Mouse (Mus musculus) MEL (cell line): ENCODE measurements at regions not wholly inside any gene's neighbourhood (a gene's known extent, or its start where the extent isn't known, plus 50 kb on each side); places are given as distances from the start of the nearest gene placed in this dataset.

ENCODE experiments used
- DNase-seq: peaks from one replicate; pipeline ENCODE4 v3.0.0; 2011; ENCODE audit warnings: low read depth, low spot score
- H3K27ac ChIP-seq: 2 replicates; pipeline ENCODE4 v1.5.1; 2012; ENCODE audit warnings: low read depth, mild to moderate bottlenecking, control low read depth, low read length, moderate library complexity; ENCODE audit not compliant: control insufficient read depth
- H3K27me3 ChIP-seq, 2 experiments: fragments of 150-350 bp in 1 of 2; sonication (generic) in 1 of 2; 2 replicates each; pipeline ENCODE4 v1.6.1; 2012; ENCODE audit warnings: low read length in 2 of 2, mild to moderate bottlenecking in 2 of 2, improper control_type of control experiment in 1 of 2, moderate library complexity in 1 of 2; ENCODE audit not compliant: insufficient read depth in 2 of 2, control insufficient read depth in 1 of 2
- H3K36me3 ChIP-seq, 2 experiments: 2 replicates each; pipeline ENCODE4 v1.6.1; 2012 to 2014; ENCODE audit warnings: low read length in 2 of 2, improper control_type of control experiment in 1 of 2, inconsistent platforms in 1 of 2, mild to moderate bottlenecking in 1 of 2; ENCODE audit not compliant: insufficient read depth in 2 of 2, control insufficient read depth in 1 of 2
- H3K4me1 ChIP-seq, 2 experiments: fragments of 150-350 bp in 1 of 2; sonication (generic) in 1 of 2; 2 replicates each; pipeline ENCODE4 v1.6.1; 2012; ENCODE audit warnings: low read length in 2 of 2, improper control_type of control experiment in 1 of 2, mild to moderate bottlenecking in 1 of 2; ENCODE audit not compliant: insufficient read depth in 2 of 2, control insufficient read depth in 1 of 2
- H3K4me3 ChIP-seq, 2 experiments: fragments of 150-350 bp in 1 of 2; sonication (generic) in 1 of 2; 2 replicates each; pipeline ENCODE4 v1.5.1; 2012; ENCODE audit warnings: low read depth in 2 of 2, low read length in 2 of 2, mild to moderate bottlenecking in 2 of 2, moderate library complexity in 2 of 2, control low read depth in 1 of 2, improper control_type of control experiment in 1 of 2; ENCODE audit not compliant: control insufficient read depth in 1 of 2, insufficient read depth in 1 of 2
- H3K79me2 ChIP-seq: 2 replicates; pipeline ENCODE4 v1.6.1; 2012; ENCODE audit warnings: mild to moderate bottlenecking, low read length, moderate library complexity; ENCODE audit not compliant: control insufficient read depth, poor library complexity, insufficient read depth
- H3K9ac ChIP-seq: 2 replicates; pipeline ENCODE4 v1.6.1; 2012; ENCODE audit warnings: low read depth, mild to moderate bottlenecking, control low read depth, low read length, moderate library complexity; ENCODE audit not compliant: control insufficient read depth, poor library complexity, severe bottlenecking
- H3K9me3 ChIP-seq: fragments of 150-350 bp; sonication (generic); replicated peaks from 2 replicates; pipeline ENCODE4 v1.6.1; 2012; ENCODE audit warnings: mild to moderate bottlenecking, low read length, improper control_type of control experiment, moderate library complexity; ENCODE audit not compliant: insufficient read depth
- BHLHE40 ChIP-seq: IDR thresholded peaks from 2 replicates; pipeline ENCODE4 v1.6.1; 2012; ENCODE audit warnings: low read depth, mild to moderate bottlenecking, inconsistent platforms, low read length, improper control_type of control experiment, borderline replicate concordance
- CHD2 ChIP-seq: IDR thresholded peaks from 2 replicates; pipeline ENCODE4 v1.6.1; 2011; ENCODE audit warnings: low read length, improper control_type of control experiment
- ELF1 ChIP-seq: IDR thresholded peaks from 2 replicates; pipeline ENCODE4 v1.6.1; 2014; ENCODE audit warnings: low read depth, mild to moderate bottlenecking, inconsistent platforms, low read length, improper control_type of control experiment, moderate library complexity
- GATA1 ChIP-seq: IDR thresholded peaks from 2 replicates; pipeline ENCODE4 v1.6.1; 2011; ENCODE audit warnings: low read depth, low read length, improper control_type of control experiment
- HCFC1 ChIP-seq: IDR thresholded peaks from 2 replicates; pipeline ENCODE4 v1.6.1; 2012; ENCODE audit warnings: low read depth, mild to moderate bottlenecking, inconsistent platforms, low read length, improper control_type of control experiment, moderate library complexity
- JUND ChIP-seq: IDR thresholded peaks from 2 replicates; pipeline ENCODE4 v1.6.1; 2011; ENCODE audit warnings: low read depth, mild to moderate bottlenecking, improper control_type of control experiment, low read length
- MAFK ChIP-seq: IDR thresholded peaks from 2 replicates; pipeline ENCODE4 v1.6.1; 2011; ENCODE audit warnings: low read depth, mild to moderate bottlenecking, low read length, improper control_type of control experiment, borderline replicate concordance
- MAX ChIP-seq: IDR thresholded peaks from 2 replicates; pipeline ENCODE4 v1.6.1; 2011; ENCODE audit warnings: low read length, improper control_type of control experiment
- MXI1 ChIP-seq: IDR thresholded peaks from 2 replicates; pipeline ENCODE4 v1.6.1; 2011; ENCODE audit warnings: mild to moderate bottlenecking, low read depth, low read length, improper control_type of control experiment
- MYB ChIP-seq: IDR thresholded peaks from 2 replicates; pipeline ENCODE4 v1.6.1; 2011; ENCODE audit warnings: mild to moderate bottlenecking, low read depth, low read length, improper control_type of control experiment
- MYC ChIP-seq: IDR thresholded peaks from 2 replicates; pipeline ENCODE4 v1.6.1; 2011; ENCODE audit warnings: low read depth, mild to moderate bottlenecking, low read length, improper control_type of control experiment, moderate library complexity
- NRF1 ChIP-seq: IDR thresholded peaks from 2 replicates; pipeline ENCODE4 v1.6.1; 2014; ENCODE audit warnings: low read depth, mild to moderate bottlenecking, inconsistent platforms, low read length, improper control_type of control experiment, moderate library complexity; ENCODE audit not compliant: poor library complexity, insufficient read depth, severe bottlenecking
- POLR2AphosphoS2 ChIP-seq: IDR thresholded peaks from 2 replicates; pipeline ENCODE4 v1.6.1; 2011; ENCODE audit warnings: low read length, improper control_type of control experiment
- POLR2AphosphoS5 ChIP-seq: IDR thresholded peaks from 2 replicates; pipeline ENCODE4 v1.6.1; 2012; ENCODE audit warnings: low read depth, borderline replicate concordance, mild to moderate bottlenecking, inconsistent platforms, low read length, moderate library complexity, mixed read lengths
- SIN3A ChIP-seq: IDR thresholded peaks from 2 replicates; pipeline ENCODE4 v1.6.1; 2012; ENCODE audit warnings: low read length, improper control_type of control experiment, inconsistent platforms
- SMC3 ChIP-seq: IDR thresholded peaks from 2 replicates; pipeline ENCODE4 v1.6.1; 2011; ENCODE audit warnings: low read depth, low read length, improper control_type of control experiment
- TAL1 ChIP-seq: IDR thresholded peaks from 2 replicates; pipeline ENCODE4 v1.6.1; 2012; ENCODE audit warnings: mild to moderate bottlenecking, inconsistent platforms, low read length, moderate library complexity, mixed read lengths
- TBP ChIP-seq: IDR thresholded peaks from 2 replicates; pipeline ENCODE4 v1.8.0; 2011; ENCODE audit warnings: low read depth, low read length, improper control_type of control experiment
- USF1 ChIP-seq: IDR thresholded peaks from 2 replicates; pipeline ENCODE4 v1.6.1; 2014; ENCODE audit warnings: low read depth, mild to moderate bottlenecking, inconsistent platforms, low read length, improper control_type of control experiment, moderate library complexity
- ZC3H11A ChIP-seq: IDR thresholded peaks from 2 replicates; pipeline ENCODE4 v1.6.1; 2012; ENCODE audit warnings: low read depth, mild to moderate bottlenecking, inconsistent platforms, low read length, improper control_type of control experiment
- ZMIZ1 ChIP-seq: IDR thresholded peaks from 2 replicates; pipeline ENCODE4 v1.6.1; 2012; ENCODE audit warnings: low read depth, mild to moderate bottlenecking, inconsistent platforms, low read length, improper control_type of control experiment, moderate library complexity

GRCm38 (mm10) chr1:166899238-166899637 is 102.0 kb upstream of the Fam78b start:
- no peaks in the 10 kb centered on the region for H3K36me3 ChIP-seq
- no peak overlapping the region for H3K27ac ChIP-seq
- no peaks in the 10 kb centered on the region for H3K9me3 ChIP-seq
- H3K9ac ChIP-seq: no peak overlapping the region
- H3K4me3 ChIP-seq: no peak overlapping the region
- DNase-seq: no peak
- no peaks in the 10 kb centered on the region for H3K4me1 ChIP-seq
- TF ChIP-seq MYB: no peak
- TF ChIP-seq CHD2: no peak
- TF ChIP-seq TBP: no peak
- TF ChIP-seq JUND: no peak
- TF ChIP-seq ELF1: no peak
- TF ChIP-seq ZC3H11A: no peak
- no peak for TF ChIP-seq MXI1
- no peak for TF ChIP-seq GATA1
- TF ChIP-seq BHLHE40: no peak
- no peak for TF ChIP-seq USF1
- TF ChIP-seq MYC: no peak
- TF ChIP-seq POLR2AphosphoS5: no peak
- TF ChIP-seq ZMIZ1: no peak
- no peak for TF ChIP-seq MAFK
- TF ChIP-seq NRF1: no peak
- H3K79me2 ChIP-seq: no peaks in the 10 kb centered on the region
- peaks cover 0 to 4% of the 10 kb centered on the region in 2 experiments; a peak in 2 of 4 replicates for H3K27me3 ChIP-seq

- DNase-seq: no peak
- Histone ChIP-seq H3K9me3 (no peaks in the 10 kb centered on the region), H3K36me3 (no peaks in the 10 kb centered on the region), H3K27ac (no peak overlapping the region), H3K4me3 (no peak overlapping the region), H3K4me1 (no peaks in the 10 kb centered on the region), H3K9ac (no peak overlapping the region), H3K27me3 (peaks cover 0 to 4% of the 10 kb centered on the region in 2 experiments; a peak in 2 of 4 replicates), H3K79me2 (no peaks in the 10 kb centered on the region)
- TF ChIP-seq TBP: no peak
- no peak for TF ChIP-seq SMC3
- TF ChIP-seq MYB: no peak
- TF ChIP-seq GATA1: no peak
- no peak for TF ChIP-seq TAL1
- no peak for TF ChIP-seq POLR2AphosphoS2
- TF ChIP-seq SIN3A: no peak
- TF ChIP-seq MAX: no peak
- TF ChIP-seq HCFC1: no peak
These were observed 101.2 kb upstream of the Fam78b start for GRCm38 (mm10) chr1:166900028-166900427.
